Mouse (Mus musculus): Measurements from ENCODE around the gene Olfr354. TPM values are rescaled to one million over a fixed set of nuclear protein-coding genes. Genes with fewer than 3 reads are reported as not detected.

Gene Olfr354
- not detected in 2 replicates for polyA plus RNA-seq (2016; fragmentation: Nextera tagmentation; extraction: Ambion mirVana)

- Histone ChIP-seq H3K27me3 (no peaks in the 10 kb centered on the region), H3K27ac (replicated peaks) (no peak within 1 kb of the TSS), H3K4me1 (no peaks in the 10 kb centered on the region), H3K9ac (replicated peaks) (no peak within 1 kb of the TSS), H3K36me3 (no peaks in the 10 kb centered on the region), H3K4me3 (no peak within 1 kb of the TSS), H3K4me2 (replicated peaks) (no peak within 1 kb of the TSS), H3K9me3 (peaks cover 20% of the 10 kb centered on the region; the same call in 1 of the 2 replicates)
- ATAC-seq (ENCODE audit: low FRiP score, low read depth): no peak
Measured at GRCm38 (mm10) chr2:36905380-36905779, at the start of gene Olfr354. Gene Olfr354, plus strand, starts transcription at chr2:36905680.

- no peak within 1 kb of the TSS for H3K4me2 ChIP-seq (replicated peaks)
- ATAC-seq (ENCODE audit: low FRiP score, low read depth): no peak
- 83% methylated on average over 1 of the region's 1 CpGs for WGBS
- no peak within 1 kb of the TSS for H3K9ac ChIP-seq (replicated peaks)
- peaks cover 28% of the 10 kb centered on the region for H3K9me3 ChIP-seq
- H3K27ac ChIP-seq (replicated peaks): no peak within 1 kb of the TSS
- H3K36me3 ChIP-seq: no peaks in the 10 kb centered on the region
- H3K4me1 ChIP-seq: no peaks in the 10 kb centered on the region
- no peaks in the 10 kb centered on the region for H3K27me3 ChIP-seq
- no peak within 1 kb of the TSS for H3K4me3 ChIP-seq
Measured at GRCm38 (mm10) chr2:36862560-36862959, 42.9 kb upstream of the Olfr354 start, which contains the start of gene Olfr351. Gene Olfr351, minus strand, starts transcription at chr2:36862660.

GRCm38 (mm10) chr2:36868160-36868559 lies 37.3 kb upstream of the Olfr354 start, which contains the start of gene Olfr352:
Gene Olfr352, plus strand, starts transcription at chr2:36868460.
- H3K4me2 ChIP-seq (replicated peaks): no peak within 1 kb of the TSS
- no peaks in the 10 kb centered on the region for H3K4me1 ChIP-seq
- H3K9ac ChIP-seq (replicated peaks): no peak within 1 kb of the TSS
- H3K27me3 ChIP-seq: no peaks in the 10 kb centered on the region
- no peak within 1 kb of the TSS for H3K27ac ChIP-seq (replicated peaks)
- 83% methylated on average over 1 of the region's 1 CpGs for whole genome bisulfite sequencing
- H3K36me3 ChIP-seq: no peaks in the 10 kb centered on the region
- ATAC-seq (ENCODE audit: low FRiP score, low read depth): no peak
- H3K4me3 ChIP-seq: no peak within 1 kb of the TSS
- peaks cover 26% of the 10 kb centered on the region for H3K9me3 ChIP-seq

GRCm38 (mm10) chr2:36892836-36893235 lies 12.6 kb upstream of the Olfr354 start, which contains the start of gene Olfr353:
Gene Olfr353, minus strand, starts transcription at chr2:36892936.
- Histone ChIP-seq H3K27ac (replicated peaks) (no peak within 1 kb of the TSS), H3K4me2 (replicated peaks) (no peak within 1 kb of the TSS), H3K36me3 (no peaks in the 10 kb centered on the region), H3K4me3 (no peak within 1 kb of the TSS), H3K9ac (replicated peaks) (no peak within 1 kb of the TSS), H3K27me3 (no peaks in the 10 kb centered on the region), H3K4me1 (no peaks in the 10 kb centered on the region), H3K9me3 (peaks cover 17% of the 10 kb centered on the region)
- ATAC-seq (ENCODE audit: low FRiP score, low read depth): no peak

GRCm38 (mm10) chr2:36897114-36897513 lies 8.4 kb upstream of the Olfr354 start:
- no peak for ATAC-seq (ENCODE audit: low FRiP score, low read depth)
- Histone ChIP-seq H3K36me3 (no peaks in the 10 kb centered on the region), H3K4me2 (replicated peaks) (no peak overlapping the region), H3K27ac (replicated peaks) (no peak overlapping the region), H3K9ac (replicated peaks) (no peak overlapping the region), H3K27me3 (no peaks in the 10 kb centered on the region), H3K4me1 (no peaks in the 10 kb centered on the region), H3K4me3 (no peak overlapping the region), H3K9me3 (peaks cover 33% of the 10 kb centered on the region)

- no peak within 1 kb of the TSS for H3K27ac ChIP-seq (replicated peaks)
Measured at GRCm38 (mm10) chr2:36928797-36929196, 23.3 kb downstream of the Olfr354 start, which contains the start of gene Olfr355. Gene Olfr355, minus strand, starts transcription at chr2:36928897.

GRCm38 (mm10) chr2:36936821-36937220 lies 31.3 kb downstream of the Olfr354 start, which contains the start of gene Olfr356:
Gene Olfr356, plus strand, starts transcription at chr2:36937121.
- ATAC-seq (ENCODE audit: low FRiP score, low read depth): no peak
- H3K4me2 ChIP-seq (replicated peaks): no peak within 1 kb of the TSS
- no peak within 1 kb of the TSS for H3K27ac ChIP-seq (replicated peaks)
- no peaks in the 10 kb centered on the region for H3K4me1 ChIP-seq
- no peaks in the 10 kb centered on the region for H3K36me3 ChIP-seq
- H3K9me3 ChIP-seq: 0 out of 2 replicates have a peak, but pooled peaks cover 12% of the 10 kb centered on the region
- H3K4me3 ChIP-seq: no peak within 1 kb of the TSS
- no peak within 1 kb of the TSS for H3K9ac ChIP-seq (replicated peaks)
- WGBS: 85% methylated on average over 2 of the region's 2 CpGs
- no peaks in the 10 kb centered on the region for H3K27me3 ChIP-seq

More at GRCm38 (mm10) chr2:36928797-36929196, 23.3 kb downstream of the Olfr354 start, which contains the start of gene Olfr355:
- Histone ChIP-seq H3K4me2 (replicated peaks) (no peak within 1 kb of the TSS), H3K36me3 (no peaks in the 10 kb centered on the region), H3K4me3 (no peak within 1 kb of the TSS), H3K9ac (replicated peaks) (no peak within 1 kb of the TSS), H3K9me3 (peaks cover 13% of the 10 kb centered on the region), H3K4me1 (no peaks in the 10 kb centered on the region), H3K27me3 (no peaks in the 10 kb centered on the region)
- ATAC-seq (ENCODE audit: low FRiP score, low read depth): no peak

Other genes starting within 250 kb of the Olfr354 start
- gene Olfr346, start 219.9 kb upstream of the Olfr354 start, polyA plus RNA-seq (2016; fragmentation: Nextera tagmentation; extraction: Ambion mirVana): not detected in 2 replicates
- not detected in 2 replicates for gene Olfr347, start 173.8 kb upstream of the Olfr354 start, polyA plus RNA-seq (2016; fragmentation: Nextera tagmentation; extraction: Ambion mirVana)
- not detected in 2 replicates for gene Olfr348, start 121.4 kb upstream of the Olfr354 start, polyA plus RNA-seq (2016; fragmentation: Nextera tagmentation; extraction: Ambion mirVana)
- not detected in 2 replicates for gene Olfr50, start 115.1 kb upstream of the Olfr354 start, polyA plus RNA-seq (2016; fragmentation: Nextera tagmentation; extraction: Ambion mirVana)
- gene Olfr3, start 88.6 kb upstream of the Olfr354 start, polyA plus RNA-seq (2016; fragmentation: Nextera tagmentation; extraction: Ambion mirVana): not detected in 2 replicates
- gene Olfr350, start 59.4 kb upstream of the Olfr354 start, polyA plus RNA-seq (2016; fragmentation: Nextera tagmentation; extraction: Ambion mirVana): not detected in 2 replicates
- gene Olfr351, start 43.0 kb upstream of the Olfr354 start, polyA plus RNA-seq (2016; fragmentation: Nextera tagmentation; extraction: Ambion mirVana): not detected in 2 replicates
- gene Olfr352, start 37.2 kb upstream of the Olfr354 start, polyA plus RNA-seq (2016; fragmentation: Nextera tagmentation; extraction: Ambion mirVana): not detected in 2 replicates
- not detected in 2 replicates for gene Olfr353, start 12.7 kb upstream of the Olfr354 start, polyA plus RNA-seq (2016; fragmentation: Nextera tagmentation; extraction: Ambion mirVana)
- not detected in 2 replicates for gene Olfr355, start 23.2 kb downstream of the Olfr354 start, polyA plus RNA-seq (2016; fragmentation: Nextera tagmentation; extraction: Ambion mirVana)
- not detected in 2 replicates for gene Olfr356, start 31.4 kb downstream of the Olfr354 start, polyA plus RNA-seq (2016; fragmentation: Nextera tagmentation; extraction: Ambion mirVana)
- gene Olfr357, start 88.1 kb downstream of the Olfr354 start, polyA plus RNA-seq (2016; fragmentation: Nextera tagmentation; extraction: Ambion mirVana): not detected in 2 replicates
- not detected in 2 replicates for gene Olfr358, start 103.7 kb downstream of the Olfr354 start, polyA plus RNA-seq (2016; fragmentation: Nextera tagmentation; extraction: Ambion mirVana)
- not detected in 2 replicates for gene Olfr360, start 160.1 kb downstream of the Olfr354 start, polyA plus RNA-seq (2016; fragmentation: Nextera tagmentation; extraction: Ambion mirVana)
- not detected in 2 replicates for gene Olfr361, start 183.6 kb downstream of the Olfr354 start, polyA plus RNA-seq (2016; fragmentation: Nextera tagmentation; extraction: Ambion mirVana)
- not detected in 2 replicates for gene Olfr362, start 212.2 kb downstream of the Olfr354 start, polyA plus RNA-seq (2016; fragmentation: Nextera tagmentation; extraction: Ambion mirVana)
- gene Olfr364-ps1, start 233.6 kb downstream of the Olfr354 start, polyA plus RNA-seq (2016; fragmentation: Nextera tagmentation; extraction: Ambion mirVana): not detected in 2 replicates

All from midbrain, embryonic 12.5 days (tissue).